Mouse (Mus musculus) MEL (cell line): ENCODE results near the gene Lap3.

Source experiments
- CTCF ChIP-seq, 3 experiments: IDR thresholded peaks in 2 of 3; conservative IDR thresholded peaks in 1 of 3; 2 replicates each; pipeline ENCODE4 v1.5.1; 2011 to 2012; ENCODE audit warnings: low read length in 3 of 3, low read depth in 2 of 3, mild to moderate bottlenecking in 2 of 3, improper control_type of control experiment in 1 of 3, inconsistent platforms in 1 of 3, mixed read lengths in 1 of 3, moderate library complexity in 1 of 3; ENCODE audit not compliant: control insufficient read depth in 1 of 3, insufficient read depth in 1 of 3, poor library complexity in 1 of 3, severe bottlenecking in 1 of 3
- MAFK ChIP-seq: IDR thresholded peaks from 2 replicates; pipeline ENCODE4 v1.6.1; 2011; ENCODE audit warnings: low read depth, mild to moderate bottlenecking, low read length, improper control_type of control experiment, borderline replicate concordance
- MAX ChIP-seq: IDR thresholded peaks from 2 replicates; pipeline ENCODE4 v1.6.1; 2011; ENCODE audit warnings: low read length, improper control_type of control experiment
- POLR2AphosphoS2 ChIP-seq: IDR thresholded peaks from 2 replicates; pipeline ENCODE4 v1.6.1; 2011; ENCODE audit warnings: low read length, improper control_type of control experiment
- SIN3A ChIP-seq: IDR thresholded peaks from 2 replicates; pipeline ENCODE4 v1.6.1; 2012; ENCODE audit warnings: low read length, improper control_type of control experiment, inconsistent platforms
- ZNF384 ChIP-seq: IDR thresholded peaks from 2 replicates; pipeline ENCODE4 v1.6.1; 2012; ENCODE audit warnings: low read depth, mild to moderate bottlenecking, inconsistent platforms, low read length, improper control_type of control experiment

GRCm38 (mm10) chr5:45495429-45495975 is 2.3 kb downstream of the Lap3 start:
- no peak for TF ChIP-seq CTCF (IDR thresholded peaks at IDR 0.05 in 2 of 3, conservative IDR thresholded peaks at IDR 0.05 in 1 of 3; ENCODE audit: control insufficient read depth in 1 of 3, insufficient read depth in 1 of 3, low read depth in 2 of 3, low read length in 3 of 3, poor library complexity in 1 of 3, severe bottlenecking in 1 of 3)
- TF ChIP-seq SIN3A, result no peak
- TF ChIP-seq POLR2AphosphoS2, result no peak
- no peak for TF ChIP-seq MAX
- no peak for TF ChIP-seq ZNF384
- TF ChIP-seq MAFK, result no peak
